Mouse (Mus musculus): ENCODE data around the gene Ube2v1. TPM values are rescaled to one million over a fixed set of nuclear protein-coding genes. Genes with fewer than 3 reads are reported as not detected.

Ube2v1 gene
- polyA plus RNA-seq (2014; fragmentation: Illumina TruSeq; extraction: RNeasy Lipid Tissue Mini Kit (QIAGEN cat#74804)): 66.2 TPM

GRCm38 (mm10) chr2:167631591-167632448 is at the start of gene Ube2v1:
TSS of gene Ube2v1 (minus strand) at chr2:167632095.

GRCm38 (mm10) chr2:167661270-167662203 is 29.6 kb upstream of the Ube2v1 start, which contains the start of gene Gm20431:
TSS of gene Gm20431 (minus strand) at chr2:167661496.

Other genes with a start within 250 kb of the Ube2v1 start
- gene Slc9a8, start 210.4 kb downstream of the Ube2v1 start, polyA plus RNA-seq (2014; fragmentation: Illumina TruSeq; extraction: RNeasy Lipid Tissue Mini Kit (QIAGEN cat#74804)): 11.4 TPM
- 22.6 TPM for gene Rnf114, start 139.4 kb downstream of the Ube2v1 start, polyA plus RNA-seq (2014; fragmentation: Illumina TruSeq; extraction: RNeasy Lipid Tissue Mini Kit (QIAGEN cat#74804))
- 4.8 TPM for gene Spata2, start 139.2 kb downstream of the Ube2v1 start, polyA plus RNA-seq (2014; fragmentation: Illumina TruSeq; extraction: RNeasy Lipid Tissue Mini Kit (QIAGEN cat#74804))
- not detected for gene Snai1, start 93.9 kb downstream of the Ube2v1 start, polyA plus RNA-seq (2014; fragmentation: Illumina TruSeq; extraction: RNeasy Lipid Tissue Mini Kit (QIAGEN cat#74804))
- gene Gm20431, start 29.4 kb upstream of the Ube2v1 start, polyA plus RNA-seq (2014; fragmentation: Illumina TruSeq; extraction: RNeasy Lipid Tissue Mini Kit (QIAGEN cat#74804)): not detected
- gene Cebpb, start 56.8 kb upstream of the Ube2v1 start, polyA plus RNA-seq (2014; fragmentation: Illumina TruSeq; extraction: RNeasy Lipid Tissue Mini Kit (QIAGEN cat#74804)): 20.0 TPM
- gene Tmem189, start 57.7 kb upstream of the Ube2v1 start, polyA plus RNA-seq (2014; fragmentation: Illumina TruSeq; extraction: RNeasy Lipid Tissue Mini Kit (QIAGEN cat#74804)): 4.0 TPM